Mouse (Mus musculus) forebrain, embryonic 13.5 days (tissue): ENCODE data around the gene Zbtb5. TPM values are rescaled to one million over a fixed set of nuclear protein-coding genes. Genes with fewer than 3 reads are reported as not detected.
"Not testable (repeated sequence)": the region's sequence is repeated elsewhere in the genome, so short reads cannot be mapped to it uniquely, and the experiment has no call there.

Experiments
- ATAC-seq: fragments of 200-750 bp; cut with Nextera tagmentation; 2 replicates; pipeline ENCODE4 v1.8.0; 2017
- H3K27ac ChIP-seq: fragments of 300-500 bp; sonication (generic); 2 replicates; pipeline ENCODE4 v1.5.1; 2015; ENCODE audit warnings: inconsistent platforms, mild to moderate bottlenecking, moderate library complexity
- H3K27me3 ChIP-seq: fragments of 300-500 bp; sonication (generic); 2 replicates; pipeline ENCODE4 v1.6.1; 2015; ENCODE audit warnings: mild to moderate bottlenecking, inconsistent platforms
- H3K36me3 ChIP-seq: fragments of 300-500 bp; sonication (generic); 2 replicates; pipeline ENCODE4 v1.6.1; 2015; ENCODE audit warnings: mild to moderate bottlenecking, inconsistent platforms; ENCODE audit not compliant: poor library complexity, severe bottlenecking
- H3K4me1 ChIP-seq: fragments of 300-500 bp; sonication (generic); 2 replicates; pipeline ENCODE4 v1.6.1; 2015; ENCODE audit warnings: inconsistent platforms
- H3K4me2 ChIP-seq: fragments of 300-500 bp; sonication (generic); 2 replicates; pipeline ENCODE4 v1.6.1; 2015; ENCODE audit warnings: inconsistent platforms, mild to moderate bottlenecking, moderate library complexity
- H3K4me3 ChIP-seq: fragments of 300-500 bp; sonication (generic); 2 replicates; pipeline ENCODE4 v1.5.1; 2015; ENCODE audit warnings: mild to moderate bottlenecking, inconsistent platforms
- H3K9ac ChIP-seq: fragments of 300-500 bp; sonication (generic); 2 replicates; pipeline ENCODE4 v1.6.1; 2015; ENCODE audit warnings: mild to moderate bottlenecking, inconsistent platforms
- H3K9me3 ChIP-seq: fragments of 300-500 bp; sonication (generic); replicated peaks from 2 replicates; pipeline ENCODE4 v1.6.1; 2016; ENCODE audit warnings: inconsistent platforms
- WGBS: fragments of 180-500 bp; shearing (Covaris S2); methylation state at CpG from one replicate; pipeline ENCODE4 v1.1.7; 2015; 5-methylcytosine and 5-hydroxymethylcytosine counted together
- polyA plus RNA-seq: library from polyadenylated mRNA; unstranded; fragments of >200 nt; fragmentation: Nextera tagmentation; extraction: Ambion mirVana; gene quantifications from 2 replicates; pipeline ENCODE4 v1.2.1, GENCODE M21; 2015

Gene Zbtb5
- polyA plus RNA-seq, 1 experiment from 2014 or later: 41.4 TPM

DNA sequence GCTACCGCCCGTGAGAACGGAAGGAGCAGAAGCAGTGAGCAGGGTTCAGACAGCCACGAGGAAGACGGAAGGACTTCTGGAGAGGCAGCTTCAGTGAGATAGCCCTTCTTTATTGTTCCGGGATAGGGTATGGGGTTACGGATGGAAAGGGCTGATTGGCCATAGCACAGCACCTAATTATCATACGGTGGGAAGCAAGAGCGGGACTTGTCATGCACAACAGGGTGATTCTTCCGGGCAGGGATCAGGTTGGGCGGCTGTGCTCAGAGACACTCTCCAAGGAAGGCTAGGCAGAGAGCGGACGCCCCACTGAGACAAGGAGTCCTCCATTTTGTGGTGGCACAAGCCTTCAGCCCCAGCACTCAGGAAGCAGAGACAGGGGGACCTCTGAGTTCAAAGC lies 53.0 kb downstream of the Zbtb5 start:
- no peaks in the 10 kb centered on the region for H3K4me1 ChIP-seq
- WGBS: 92% methylated on average over 13 of the region's 13 CpGs
- no peak overlapping the region for H3K9ac ChIP-seq

DNA sequence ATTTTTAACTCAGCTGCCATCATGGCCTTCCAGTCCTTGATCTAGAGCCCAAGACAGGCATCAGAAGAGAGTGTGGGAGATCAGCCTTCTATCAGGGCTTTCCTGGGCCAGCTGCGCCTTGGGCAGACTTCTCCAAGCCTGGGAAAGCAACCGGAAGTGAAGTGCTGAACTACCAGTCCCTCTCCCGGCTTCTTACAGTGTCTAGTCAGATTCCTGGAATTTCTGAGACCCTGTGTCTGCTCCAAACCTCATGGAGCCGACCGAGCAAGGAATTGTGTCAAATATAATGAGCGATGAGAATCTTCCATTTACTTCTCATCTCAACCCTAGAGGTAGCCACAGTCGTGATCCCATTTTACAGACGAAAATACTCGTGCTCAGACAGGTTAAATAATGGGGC lies 53.4 kb downstream of the Zbtb5 start:
- no peaks in the 10 kb centered on the region for H3K27me3 ChIP-seq
- no peak for ATAC-seq
- no peak overlapping the region for H3K9ac ChIP-seq
- no peaks in the 10 kb centered on the region for H3K36me3 ChIP-seq
- H3K9me3 ChIP-seq: no peaks in the 10 kb centered on the region
- H3K27ac ChIP-seq: no peak overlapping the region
- H3K4me1 ChIP-seq: no peaks in the 10 kb centered on the region
- no peak overlapping the region for H3K4me3 ChIP-seq
- 90% methylated on average over 9 of the region's 9 CpGs for WGBS
- H3K4me2 ChIP-seq: no peak overlapping the region

More for the DNA sequence above, 53.0 kb downstream of the Zbtb5 start:
- no peak for ATAC-seq
- no peaks in the 10 kb centered on the region for H3K36me3 ChIP-seq
- no peak overlapping the region for H3K4me2 ChIP-seq
- H3K27me3 ChIP-seq: no peaks in the 10 kb centered on the region
- no peak overlapping the region for H3K27ac ChIP-seq
- no peak overlapping the region for H3K4me3 ChIP-seq
- H3K9me3 ChIP-seq: no peaks in the 10 kb centered on the region

GRCm38 (mm10) chr4:44953041-44953440 lies 59.2 kb downstream of the Zbtb5 start:
- WGBS: 81% methylated on average over 9 of the region's 9 CpGs
- Histone ChIP-seq H3K4me3 (no peak overlapping the region), H3K9ac (no peak overlapping the region)

DNA sequence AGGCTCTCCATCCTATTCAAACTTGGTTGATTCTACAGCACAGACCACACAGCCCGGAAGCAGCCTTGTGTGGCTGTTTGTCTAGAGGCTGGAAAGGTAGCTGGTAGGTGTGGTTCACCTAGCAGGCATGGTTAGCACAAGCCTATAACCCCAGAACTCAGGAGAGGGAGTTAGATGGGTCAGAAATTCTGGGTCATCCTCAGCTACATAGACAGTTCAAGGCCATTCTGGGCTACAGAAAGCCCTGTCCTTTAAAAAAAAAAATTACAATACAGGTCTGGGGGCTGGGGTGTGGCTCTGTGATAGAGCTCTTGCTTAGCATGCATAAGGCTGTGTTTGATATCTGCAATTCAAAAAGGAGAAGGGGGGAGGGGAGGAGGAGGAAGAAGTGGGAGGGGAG lies 63.9 kb downstream of the Zbtb5 start:
- no peak for ATAC-seq
- H3K4me1 ChIP-seq: no peaks in the 10 kb centered on the region
- H3K27ac ChIP-seq: no peak overlapping the region
- no peaks in the 10 kb centered on the region for H3K27me3 ChIP-seq
- H3K9ac ChIP-seq: no peak overlapping the region
- 89% methylated on average over 1 of the region's 1 CpGs for WGBS
- no peak overlapping the region for H3K4me3 ChIP-seq
- no peak overlapping the region for H3K4me2 ChIP-seq
- H3K9me3 ChIP-seq: no peaks in the 10 kb centered on the region
- no peaks in the 10 kb centered on the region for H3K36me3 ChIP-seq

More at GRCm38 (mm10) chr4:44953041-44953440, 59.2 kb downstream of the Zbtb5 start:
- ATAC-seq: no peak
- H3K36me3 ChIP-seq: no peaks in the 10 kb centered on the region
- no peaks in the 10 kb centered on the region for H3K4me1 ChIP-seq
- no peak overlapping the region for H3K4me2 ChIP-seq
- H3K27me3 ChIP-seq: no peaks in the 10 kb centered on the region
- no peaks in the 10 kb centered on the region for H3K9me3 ChIP-seq
- H3K27ac ChIP-seq: no peak overlapping the region

DNA sequence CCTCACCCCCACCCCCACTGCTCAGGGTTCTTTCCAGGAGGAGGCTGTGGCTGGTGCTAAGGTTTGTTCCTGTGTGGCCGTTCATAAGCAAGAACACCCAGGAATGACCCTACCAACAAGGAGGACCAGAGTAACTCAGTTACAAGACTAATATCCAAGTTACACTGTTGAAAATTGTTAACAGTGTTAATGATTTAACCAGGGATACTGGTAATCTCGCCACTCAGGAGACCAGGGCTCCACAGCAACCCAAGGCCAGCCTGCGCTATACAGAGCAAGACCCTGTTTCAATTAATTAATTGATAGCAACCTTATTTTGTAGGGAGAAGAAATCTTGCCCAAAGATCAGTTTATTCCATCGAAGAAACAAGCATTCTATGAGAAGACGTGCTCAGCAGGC lies 64.7 kb downstream of the Zbtb5 start:
- no peak overlapping the region for H3K4me3 ChIP-seq
- no peak overlapping the region for H3K9ac ChIP-seq
- ATAC-seq: no peak
- no peak overlapping the region for H3K4me2 ChIP-seq
- H3K27me3 ChIP-seq: no peaks in the 10 kb centered on the region
- H3K9me3 ChIP-seq: no peaks in the 10 kb centered on the region
- no peaks in the 10 kb centered on the region for H3K36me3 ChIP-seq
- H3K4me1 ChIP-seq: no peaks in the 10 kb centered on the region
- no peak overlapping the region for H3K27ac ChIP-seq
- 89% methylated on average over 5 of the region's 5 CpGs for WGBS

DNA sequence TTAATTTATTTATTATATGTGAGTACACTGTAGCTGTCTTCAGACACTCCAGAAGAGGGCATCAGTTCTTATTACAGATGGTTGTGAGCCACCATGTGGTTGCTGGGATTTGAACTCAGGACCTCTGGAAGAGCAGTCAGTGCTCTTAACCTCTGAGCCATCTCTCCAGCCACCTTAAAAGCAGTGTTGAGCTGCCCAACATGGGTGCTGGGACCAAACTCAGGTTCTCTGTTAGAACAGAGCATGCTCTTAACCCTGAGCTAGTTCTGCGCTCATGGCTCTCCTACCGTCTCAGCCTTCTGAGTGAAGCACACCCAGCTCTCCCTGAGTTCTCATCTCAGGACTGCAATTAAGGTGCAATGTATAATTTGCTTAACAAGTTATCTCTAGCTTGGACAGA lies 66.1 kb downstream of the Zbtb5 start:
- not testable (repeated sequence) for H3K4me3 ChIP-seq, H3K4me1 ChIP-seq, H3K27me3 ChIP-seq, H3K9me3 ChIP-seq, ATAC-seq, H3K9ac ChIP-seq, H3K36me3 ChIP-seq, H3K27ac ChIP-seq, H3K4me2 ChIP-seq
- WGBS: 93% methylated on average over 2 of the region's 2 CpGs

DNA sequence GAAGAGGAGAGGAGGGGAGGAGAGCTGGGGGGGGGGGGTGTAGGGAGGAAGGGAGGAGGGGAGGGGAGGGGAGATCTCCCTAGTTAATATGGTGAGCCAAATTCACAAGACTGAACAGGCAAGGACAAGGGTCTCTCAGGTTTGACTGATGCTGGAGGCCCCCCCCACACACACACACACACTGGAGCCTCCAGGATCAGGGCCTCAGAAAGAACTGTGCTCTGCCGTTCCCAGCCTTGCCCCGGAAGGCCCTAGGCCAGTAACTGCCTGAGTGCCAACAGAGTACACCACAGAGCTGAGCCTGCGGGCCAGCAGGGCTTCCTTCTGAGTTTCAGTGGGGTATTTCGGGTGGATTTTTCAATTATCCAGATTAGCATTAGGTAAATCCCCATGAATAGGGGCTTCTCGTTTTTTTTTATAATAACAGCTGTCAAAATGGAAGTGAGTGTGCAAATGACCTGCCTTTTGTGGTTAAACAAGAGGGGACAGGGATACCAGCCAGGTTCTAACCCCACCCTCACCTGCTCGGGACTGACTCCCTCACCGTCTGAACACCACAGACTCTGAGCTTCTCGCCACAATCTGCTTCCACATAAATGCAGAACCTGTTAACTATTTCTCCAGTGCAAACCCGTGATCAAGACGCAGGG lies 67.7 kb downstream of the Zbtb5 start:
- no peak for ATAC-seq
- Histone ChIP-seq H3K36me3 (no peaks in the 10 kb centered on the region), H3K9me3 (no peaks in the 10 kb centered on the region), H3K27me3 (no peaks in the 10 kb centered on the region), H3K4me2 (no peak overlapping the region), H3K4me1 (no peaks in the 10 kb centered on the region), H3K9ac (no peak overlapping the region), H3K4me3 (no peak overlapping the region), H3K27ac (no peak overlapping the region)
- WGBS: 77% methylated on average over 10 of the region's 10 CpGs

DNA sequence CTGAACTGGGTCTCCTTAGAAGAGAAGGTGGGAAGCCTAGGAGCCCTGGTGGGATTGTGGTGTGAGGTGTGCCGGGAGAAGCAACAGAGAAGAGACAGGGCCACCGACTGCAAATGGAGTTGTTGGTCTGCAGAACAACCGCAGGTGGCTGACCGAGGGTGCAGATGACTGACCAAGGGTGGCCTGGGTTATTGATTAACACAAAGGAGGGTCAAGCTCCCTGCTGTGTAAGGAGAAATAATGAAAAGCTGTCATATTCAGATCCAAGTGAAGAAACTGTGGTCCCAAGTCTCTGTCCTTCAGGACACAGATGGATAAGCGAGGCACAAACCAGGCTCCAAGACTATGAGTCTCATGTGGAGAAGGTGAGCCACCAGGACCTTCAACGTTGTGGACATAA lies 68.7 kb downstream of the Zbtb5 start:
- Histone ChIP-seq H3K4me2 (no peak overlapping the region), H3K4me1 (no peaks in the 10 kb centered on the region), H3K36me3 (no peaks in the 10 kb centered on the region), H3K27ac (no peak overlapping the region), H3K27me3 (no peaks in the 10 kb centered on the region), H3K4me3 (no peak overlapping the region), H3K9ac (no peak overlapping the region), H3K9me3 (no peaks in the 10 kb centered on the region)
- ATAC-seq: no peak
- 88% methylated on average over 6 of the region's 6 CpGs for WGBS

DNA sequence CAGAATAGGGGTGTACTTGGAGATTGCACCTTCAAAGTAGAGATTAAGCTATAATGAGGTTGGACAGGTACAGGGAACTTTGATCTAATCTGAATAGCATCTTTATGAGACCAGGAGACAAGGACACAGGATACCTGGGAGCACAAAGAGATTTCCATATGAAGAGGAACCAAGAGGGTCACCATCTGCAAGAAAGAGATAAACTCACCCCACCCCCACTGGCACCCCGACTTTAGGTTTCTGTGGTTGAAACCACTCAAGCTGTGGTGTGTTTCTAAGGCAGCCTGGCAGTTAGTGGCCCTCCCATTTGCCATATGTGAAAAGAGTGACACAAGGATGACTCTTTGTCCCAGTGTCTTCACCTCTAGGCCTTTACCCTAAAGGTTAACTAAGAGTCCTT lies 70.0 kb downstream of the Zbtb5 start:
- no peak for ATAC-seq
- WGBS: 83% methylated on average over 1 of the region's 1 CpGs
- no peak overlapping the region for H3K4me2 ChIP-seq
- no peak overlapping the region for H3K4me3 ChIP-seq
- no peak overlapping the region for H3K9ac ChIP-seq
- H3K27ac ChIP-seq: no peak overlapping the region
- H3K4me1 ChIP-seq: no peaks in the 10 kb centered on the region
- H3K36me3 ChIP-seq: no peaks in the 10 kb centered on the region
- no peaks in the 10 kb centered on the region for H3K27me3 ChIP-seq
- H3K9me3 ChIP-seq: no peaks in the 10 kb centered on the region

Other genes starting within 250 kb of the Zbtb5 start
- gene Grhpr, start 31.0 kb downstream of the Zbtb5 start, polyA plus RNA-seq: 22.5 and 25.6 TPM in 2 replicates
- gene Polr1e, start 6.2 kb upstream of the Zbtb5 start, polyA plus RNA-seq: 37.2 and 40.5 TPM in 2 replicates
- 14.2 and 16.4 TPM in 2 replicates for gene Fbxo10, start 72.2 kb upstream of the Zbtb5 start, polyA plus RNA-seq
- gene Tomm5, start 95.7 kb upstream of the Zbtb5 start, polyA plus RNA-seq: 173 and 181 TPM in 2 replicates
- 0.73 and 0.98 TPM in 2 replicates for gene Frmpd1, start 172.5 kb upstream of the Zbtb5 start, polyA plus RNA-seq